Mouse (Mus musculus) kidney, embryonic 14.5 days (tissue): Measurements from ENCODE around the gene Psmc3. TPM values are rescaled to one million over a fixed set of nuclear protein-coding genes. Genes with fewer than 3 reads are reported as not detected.
A peak's percentile ranks its signal among the peaks of the same experiment; 100 is the strongest.
"Not testable (repeated sequence)": the region's sequence is repeated elsewhere in the genome, so short reads cannot be mapped to it uniquely, and the experiment has no call there.

Source experiments
- ATAC-seq: fragments of 200-750 bp; cut with Nextera tagmentation; 2 replicates; pipeline ENCODE4 v1.8.0; 2017; ENCODE audit warnings: moderate number of reproducible peaks, mild to moderate bottlenecking, moderate TSS enrichment, moderate library complexity; ENCODE audit not compliant: low FRiP score, low TSS enrichment
- H3K27ac ChIP-seq: fragments of 300-500 bp; sonication (generic); 2 replicates; pipeline ENCODE4 v1.5.1; 2014; ENCODE audit warnings: low read depth, mild to moderate bottlenecking, low read length, moderate library complexity, mixed read lengths
- H3K27me3 ChIP-seq: fragments of 300-500 bp; sonication (generic); 2 replicates; pipeline ENCODE4 v1.6.1; 2014; ENCODE audit warnings: mild to moderate bottlenecking, low read length; ENCODE audit not compliant: control insufficient read depth, insufficient read depth
- H3K36me3 ChIP-seq: fragments of 300-500 bp; sonication (generic); 2 replicates; pipeline ENCODE4 v1.6.1; 2014; ENCODE audit warnings: low read length, mixed read lengths; ENCODE audit not compliant: control insufficient read depth, insufficient read depth
- H3K4me1 ChIP-seq: fragments of 300-500 bp; sonication (generic); 2 replicates; pipeline ENCODE4 v1.6.1; 2014; ENCODE audit warnings: low read length, mixed read lengths; ENCODE audit not compliant: control insufficient read depth, insufficient read depth
- H3K4me2 ChIP-seq: fragments of 300-500 bp; sonication (generic); replicated peaks from 2 replicates; pipeline ENCODE4 v1.6.1; 2014; ENCODE audit warnings: low read depth, mild to moderate bottlenecking, low read length
- H3K4me3 ChIP-seq: fragments of 300-500 bp; sonication (generic); 2 replicates; pipeline ENCODE4 v1.5.1; 2014; ENCODE audit warnings: mild to moderate bottlenecking, low read length
- H3K9ac ChIP-seq: fragments of 300-500 bp; sonication (generic); 2 replicates; pipeline ENCODE4 v1.6.1; 2014; ENCODE audit warnings: low read depth, mild to moderate bottlenecking, low read length, moderate library complexity
- H3K9me3 ChIP-seq: fragments of 300-500 bp; sonication (generic); 2 replicates; pipeline ENCODE4 v1.6.1; 2016; ENCODE audit warnings: low read length; ENCODE audit not compliant: control insufficient read depth
- WGBS: fragments of 180-500 bp; shearing (Covaris S2); extraction: QIAGEN DNeasy Blood & Tissue Kit; methylation state at CpG from one replicate; pipeline ENCODE4 v1.1.7; 2014; 5-methylcytosine and 5-hydroxymethylcytosine counted together
- polyA plus RNA-seq: library from polyadenylated mRNA; unstranded; fragments of >200 nt; fragmentation: Nextera tagmentation; extraction: Ambion mirVana; gene quantifications from 2 replicates; pipeline ENCODE4 v1.2.1, GENCODE M21; 2014

The Psmc3 gene
- polyA plus RNA-seq, 1 experiment from 2014 or later: 356 TPM

DNA sequence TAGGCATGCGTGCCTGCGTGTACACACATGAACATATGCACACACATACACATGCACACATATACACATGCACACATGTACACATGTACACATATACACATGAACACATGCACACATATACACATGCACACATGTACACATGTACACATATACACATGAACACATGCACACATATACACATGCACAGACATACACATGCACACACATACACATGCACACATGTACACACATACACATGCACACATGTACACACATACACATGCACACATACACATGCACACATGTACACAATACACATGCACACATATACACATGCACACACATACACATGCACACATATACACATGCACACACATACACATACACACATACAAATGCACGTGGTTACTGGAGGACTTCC lies 58.0 kb downstream of the Psmc3 start:
- not testable (repeated sequence) for H3K9ac ChIP-seq, ATAC-seq, H3K36me3 ChIP-seq, H3K4me2 ChIP-seq, H3K4me3 ChIP-seq, H3K27me3 ChIP-seq, H3K9me3 ChIP-seq, H3K27ac ChIP-seq, H3K4me1 ChIP-seq
- 91% methylated on average over 3 of the region's 3 CpGs for WGBS

DNA sequence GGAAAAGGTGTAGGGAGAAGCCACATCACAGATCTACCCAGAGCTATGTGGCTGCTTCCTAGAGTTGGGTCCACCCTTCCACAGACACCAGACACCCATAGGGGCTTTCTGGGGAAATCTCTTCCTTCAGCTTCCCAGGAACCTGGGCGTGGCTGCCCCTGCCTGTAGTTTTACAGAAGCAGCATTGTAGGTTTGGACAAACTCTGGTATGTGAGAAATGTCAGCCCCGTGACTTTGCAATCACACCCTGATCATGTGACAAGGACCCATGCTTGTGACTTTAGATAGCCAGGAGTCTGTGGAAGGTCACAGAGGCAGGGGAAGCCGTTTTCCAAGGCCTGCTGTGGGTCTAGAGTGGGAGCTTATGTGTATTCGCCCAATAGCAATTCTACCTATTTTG lies 58.7 kb downstream of the Psmc3 start:
- Histone ChIP-seq H3K9me3 (no peaks in the 10 kb centered on the region), H3K4me3 (no peak overlapping the region), H3K4me1 (no peaks in the 10 kb centered on the region), H3K9ac (no peak overlapping the region), H3K27me3 (no peaks in the 10 kb centered on the region), H3K27ac (no peak overlapping the region), H3K36me3 (no peaks in the 10 kb centered on the region), H3K4me2 (no peak overlapping the region)
- no peak for ATAC-seq
- WGBS: 56% methylated on average over 4 of the region's 4 CpGs

DNA sequence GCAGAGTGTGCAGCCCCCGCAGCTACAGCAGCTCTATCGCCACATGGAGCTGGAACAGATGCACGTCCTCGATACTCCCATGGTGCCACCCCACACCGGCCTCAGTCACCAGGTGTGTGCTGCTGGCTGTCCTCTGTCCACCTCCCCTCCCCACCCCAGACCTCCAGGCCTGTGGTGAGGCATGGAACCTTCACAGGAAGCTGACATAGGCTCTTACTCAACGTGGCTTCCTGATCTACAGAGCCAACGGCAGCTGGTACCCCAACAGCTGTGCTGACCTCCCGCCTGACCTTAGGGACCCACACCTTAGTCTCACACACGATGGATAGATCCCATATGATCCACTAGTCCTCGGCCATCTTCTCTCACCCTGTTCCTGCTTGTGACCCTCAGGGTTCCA lies 59.5 kb downstream of the Psmc3 start:
- Histone ChIP-seq H3K4me1 (no peaks in the 10 kb centered on the region), H3K4me2 (no peak overlapping the region), H3K4me3 (no peak overlapping the region), H3K27me3 (no peaks in the 10 kb centered on the region), H3K36me3 (no peaks in the 10 kb centered on the region), H3K9ac (no peak overlapping the region), H3K27ac (no peak overlapping the region), H3K9me3 (no peaks in the 10 kb centered on the region)
- 73% methylated on average over 10 of the region's 10 CpGs for WGBS
- ATAC-seq: no peak

DNA sequence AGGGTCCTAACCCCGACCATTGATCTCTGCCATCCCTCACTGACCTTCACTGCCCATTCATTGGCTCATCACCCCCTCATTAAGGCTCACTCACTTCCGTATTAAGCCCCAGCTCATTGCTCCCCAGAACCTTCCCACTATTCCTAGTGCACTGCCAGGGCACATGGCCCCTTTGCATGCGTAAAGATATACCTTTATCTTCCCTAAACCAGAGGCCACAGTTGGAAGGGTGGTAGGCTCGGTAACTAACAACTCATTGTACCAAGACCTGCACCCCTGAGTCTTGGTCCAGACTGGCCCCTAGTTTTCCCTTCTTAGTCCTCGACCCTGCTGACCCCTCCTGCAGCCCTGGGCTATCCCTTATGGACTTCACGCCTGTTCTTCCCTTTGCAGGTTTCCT lies 60.0 kb downstream of the Psmc3 start:
- no peak overlapping the region for H3K9ac ChIP-seq
- no peaks in the 10 kb centered on the region for H3K4me1 ChIP-seq
- no peak overlapping the region for H3K4me2 ChIP-seq
- no peak overlapping the region for H3K4me3 ChIP-seq
- WGBS: 75% methylated on average over 6 of the region's 6 CpGs
- no peaks in the 10 kb centered on the region for H3K9me3 ChIP-seq
- no peaks in the 10 kb centered on the region for H3K27me3 ChIP-seq
- no peak overlapping the region for H3K27ac ChIP-seq
- no peaks in the 10 kb centered on the region for H3K36me3 ChIP-seq
- ATAC-seq: no peak

DNA sequence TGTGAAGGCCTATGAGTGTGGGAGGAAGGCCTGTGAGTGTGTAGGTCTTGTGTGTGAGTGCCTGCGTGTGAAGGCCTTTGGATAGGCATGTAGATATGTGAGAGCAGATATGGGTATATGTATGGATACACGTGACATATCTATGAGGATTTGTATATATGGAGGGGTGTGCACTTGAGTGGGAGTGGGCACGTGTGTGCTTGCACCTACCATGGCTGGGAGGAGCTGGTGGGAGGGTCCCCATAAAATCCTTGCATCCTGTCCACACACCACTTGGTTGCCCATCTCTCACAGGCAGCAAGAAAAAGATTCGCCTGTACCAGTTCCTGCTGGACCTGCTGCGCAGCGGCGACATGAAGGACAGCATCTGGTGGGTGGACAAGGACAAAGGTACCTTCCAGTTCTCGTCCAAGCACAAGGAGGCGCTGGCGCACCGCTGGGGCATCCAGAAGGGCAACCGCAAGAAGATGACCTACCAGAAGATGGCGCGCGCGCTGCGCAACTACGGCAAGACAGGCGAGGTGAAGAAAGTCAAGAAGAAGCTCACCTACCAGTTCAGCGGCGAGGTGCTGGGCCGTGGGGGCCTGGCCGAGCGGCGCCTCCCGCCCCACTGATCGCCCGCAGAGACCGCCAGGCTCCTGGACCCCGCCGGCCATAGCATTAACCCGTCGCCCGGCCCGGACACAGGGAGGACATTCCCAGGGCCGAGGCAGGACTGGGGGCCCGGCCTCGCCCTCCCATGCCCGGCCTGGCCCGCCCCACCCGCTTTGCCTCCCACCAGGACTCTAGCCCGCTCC lies 61.2 kb downstream of the Psmc3 start:
- H3K4me2 ChIP-seq: peak overlapping the region; percentile 60
- ATAC-seq: peak; percentile 81
- no peaks in the 10 kb centered on the region for H3K4me1 ChIP-seq
- no peaks in the 10 kb centered on the region for H3K36me3 ChIP-seq
- 13% methylated on average over 42 of the region's 42 CpGs for WGBS
- no peaks in the 10 kb centered on the region for H3K27me3 ChIP-seq
- peak overlapping the region; percentile 53 for H3K9ac ChIP-seq
- no peak overlapping the region for H3K27ac ChIP-seq
- H3K9me3 ChIP-seq: no peaks in the 10 kb centered on the region
- H3K4me3 ChIP-seq: peak overlapping the region; percentile 34

DNA sequence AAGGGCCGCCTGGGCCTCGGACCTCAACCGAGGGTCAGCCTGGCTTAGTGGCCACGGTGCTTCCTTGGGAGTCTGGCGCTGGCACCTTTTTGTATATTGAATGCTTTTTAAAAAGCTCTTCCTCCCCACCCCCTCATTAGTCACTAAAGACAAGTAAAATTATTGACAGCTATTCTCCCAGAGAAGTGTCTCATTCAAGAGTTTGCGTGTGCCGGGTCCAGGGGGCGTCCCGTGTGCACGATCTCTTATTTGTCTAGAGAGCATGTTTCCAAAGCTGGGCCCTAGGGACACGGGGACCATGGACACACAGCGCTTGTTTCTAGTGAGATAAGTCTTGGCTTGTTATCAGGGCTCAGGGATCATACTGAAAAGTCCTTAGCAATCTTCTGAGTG lies 61.8 kb downstream of the Psmc3 start:
- Histone ChIP-seq H3K9ac (peak overlapping the region; percentile 53), H3K4me3 (peak overlapping the region; percentile 34), H3K36me3 (no peaks in the 10 kb centered on the region), H3K27me3 (no peaks in the 10 kb centered on the region), H3K4me2 (peak overlapping the region; percentile 60), H3K27ac (no peak overlapping the region), H3K9me3 (no peaks in the 10 kb centered on the region), H3K4me1 (no peaks in the 10 kb centered on the region)
- WGBS: 38% methylated on average over 12 of the region's 12 CpGs
- no peak for ATAC-seq

Other genes starting within 250 kb of the Psmc3 start
- gene Mtch2, start 206.9 kb upstream of the Psmc3 start, polyA plus RNA-seq: 249 and 251 TPM in 2 replicates
- 7.7 and 13.2 TPM in 2 replicates for gene C1qtnf4, start 168.1 kb upstream of the Psmc3 start, polyA plus RNA-seq
- 37.5 and 43.4 TPM in 2 replicates for gene Kbtbd4, start 149.3 kb upstream of the Psmc3 start, polyA plus RNA-seq
- 233 and 251 TPM in 2 replicates for gene Ndufs3, start 149.2 kb upstream of the Psmc3 start, polyA plus RNA-seq
- gene Celf1, start 113.6 kb upstream of the Psmc3 start, polyA plus RNA-seq: 50.9 and 77.6 TPM in 2 replicates
- gene Rapsn, start 18.4 kb upstream of the Psmc3 start, polyA plus RNA-seq: 0.74 and 2.0 TPM in 2 replicates
- gene Slc39a13, start 16.4 kb downstream of the Psmc3 start, polyA plus RNA-seq: 31.1 and 32.8 TPM in 2 replicates
- gene Spi1, start 28.4 kb downstream of the Psmc3 start, polyA plus RNA-seq: 2.2 and 3.7 TPM in 2 replicates
- gene Mybpc3, start 64.1 kb downstream of the Psmc3 start, polyA plus RNA-seq: not detected in 2 replicates
- 5.3 and 7.6 TPM in 2 replicates for gene Madd, start 129.8 kb downstream of the Psmc3 start, polyA plus RNA-seq
- 1.2 and 1.7 TPM in 2 replicates for gene Nr1h3, start 148.8 kb downstream of the Psmc3 start, polyA plus RNA-seq
- 15.5 and 25.4 TPM in 2 replicates for gene Acp2, start 148.9 kb downstream of the Psmc3 start, polyA plus RNA-seq
- gene Ddb2, start 183.0 kb downstream of the Psmc3 start, polyA plus RNA-seq: 14.8 and 15.0 TPM in 2 replicates
- gene Pacsin3, start 201.9 kb downstream of the Psmc3 start, polyA plus RNA-seq: 24.3 and 32.8 TPM in 2 replicates
- 58.6 and 81.6 TPM in 2 replicates for gene Arfgap2, start 211.0 kb downstream of the Psmc3 start, polyA plus RNA-seq